Mouse (Mus musculus): ENCODE data around the gene Rnf182.

Rnf182 gene

GRCm38 (mm10) chr13:43703471-43703870, 88.0 kb downstream of the Rnf182 start:
- no peak for DNase-seq

GRCm38 (mm10) chr13:43704533-43705116, 89.1 kb downstream of the Rnf182 start:
- no peak for DNase-seq

- DNase-seq, result no peak
Observed at GRCm38 (mm10) chr13:43706387-43706786, 90.9 kb downstream of the Rnf182 start.

GRCm38 (mm10) chr13:43709529-43709928, 94.0 kb downstream of the Rnf182 start:
- no peak for DNase-seq

GRCm38 (mm10) chr13:43711708-43712314, 96.3 kb downstream of the Rnf182 start:
- DNase-seq, result no peak

GRCm38 (mm10) chr13:43714741-43715140, 99.2 kb downstream of the Rnf182 start:
- no peak for DNase-seq

- no peak for DNase-seq
Observed at GRCm38 (mm10) chr13:43715466-43715865, 100.0 kb downstream of the Rnf182 start.

- no peak for DNase-seq
Observed at GRCm38 (mm10) chr13:43716514-43717036, 101.1 kb downstream of the Rnf182 start.

- DNase-seq, result no peak
Observed at GRCm38 (mm10) chr13:43718173-43718572, 102.7 kb downstream of the Rnf182 start.

GRCm38 (mm10) chr13:43720496-43720895, 105.0 kb downstream of the Rnf182 start:
- no peak for DNase-seq
